Mouse (Mus musculus): ENCODE data around the gene Armh3.

GRCm38 (mm10) chr19:45916461-45916860, 81.8 kb downstream of the Armh3 start:
- TF ChIP-seq GATA1 (IDR thresholded peaks at IDR 0.05; ENCODE audit: borderline replicate concordance, low read length) (no peak), FLI1 (IDR thresholded peaks at IDR 0.05; ENCODE audit: low read length) (no peak)

Measured in megakaryocyte, embryonic 14.5 days (primary cell).